ENCODE assay signal across 10 mouse cellular contexts in the genomic region with DNA sequence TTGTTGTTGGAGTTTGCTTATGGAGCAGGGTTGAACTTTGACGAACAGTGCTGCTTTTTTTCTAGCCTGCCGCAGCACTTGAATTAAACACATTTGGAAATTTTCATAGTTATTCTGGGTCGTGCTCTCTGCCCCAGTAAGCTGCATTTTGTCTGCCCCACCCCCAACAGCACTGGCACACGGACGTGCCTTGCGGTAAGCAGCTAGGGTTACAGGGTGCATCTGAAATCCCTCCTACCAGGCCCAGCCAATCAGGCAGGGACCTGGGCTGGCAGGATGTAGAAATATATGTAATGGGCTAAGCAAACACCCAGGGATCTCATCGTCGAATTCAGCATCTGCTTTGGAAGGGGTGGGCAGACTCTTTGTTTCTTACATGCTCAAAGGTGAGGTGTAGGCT.
DNase-seq lines count a peak whose midpoint lies in the region; ATAC-seq and TF ChIP-seq lines count a peak whose summit lies in the region.
"Had no signal": no experiment of that assay in that cellular context is flagged by ENCODE, and none has a peak within 500 bp of the region (broad histone marks: within the 10 kb centered on the region; RNA-seq: fewer than 3 reads in every experiment).

No protein-coding gene starts in this region.

- H3K9me3 ChIP-seq in liver, postnatal 0 days (ENCODE audit: low read length): no peaks in the 10 kb centered on the region

- TF ChIP-seq CTCF in liver, postnatal 0 days (IDR thresholded peaks at IDR 0.05; ENCODE audit: low read depth): no peak

- H3K9ac ChIP-seq in liver, postnatal 0 days (replicated peaks): no peak overlapping the region

- no peak overlapping the region for H3K4me2 ChIP-seq in liver, postnatal 0 days (ENCODE audit: low read depth, low read length)
- H3K4me2 ChIP-seq: liver, embryonic 11.5 days had no signal

- H3K4me3 ChIP-seq in liver, postnatal 0 days (ENCODE audit: low read depth, low read length): no peak overlapping the region

- H3K4me1 ChIP-seq in liver, postnatal 0 days (ENCODE audit: insufficient read depth): no peaks in the 10 kb centered on the region; the same call in 1 of the 2 replicates

- no peaks in the 10 kb centered on the region for H3K27me3 ChIP-seq in liver, postnatal 0 days (ENCODE audit: insufficient read depth, low read length)

- DNase-seq in liver, postnatal 0 days: peak; percentile 40
- no peak for DNase-seq in liver
- peak; percentile 29 for DNase-seq in adrenal gland, postnatal 25 days
- peak; percentile 64 for DNase-seq in thymus, postnatal 0 days (ENCODE audit: low spot score)
- DNase-seq in urinary bladder, adult 2 months (ENCODE audit: low spot score): no peak
- DNase-seq in testis, postnatal 14 days (ENCODE audit: low spot score): no peak
- DNase-seq in heart, postnatal 10 days: no peak

- ATAC-seq in liver, postnatal 0 days: peak; percentile 79
- ATAC-seq in inflammation-experienced regulatory T-cells, adult 6 months: peak; percentile 48
- ATAC-seq: forebrain, embryonic 16.5 days had no signal

- 40% methylated on average over 8 of the region's 8 CpGs for WGBS in liver, postnatal 0 days (ENCODE audit: insufficient replicate concordance)

- intact Hi-C loops in heart, postnatal 10 days (cut with DNase I): no loop called here

- no peaks in the 10 kb centered on the region for H3K36me3 ChIP-seq in liver, postnatal 0 days (replicated peaks; ENCODE audit: insufficient read depth, low read length)

- no peak for TF ChIP-seq EP300 in liver, postnatal 0 days (IDR thresholded peaks at IDR 0.05; ENCODE audit: low read depth)

- H3K27ac ChIP-seq in liver, postnatal 0 days (ENCODE audit: low read depth): no peak overlapping the region

Comparison
In these comparisons a context has a peak if more than half of its experiments do, and no peak if none do; other contexts are left out.
1. DNase-seq: peak in liver, postnatal 0 days (single experiment), adrenal gland, postnatal 25 days (single experiment) and thymus, postnatal 0 days (single experiment); none in liver (single experiment), urinary bladder, adult 2 months (single experiment), testis, postnatal 14 days (single experiment) and heart, postnatal 10 days (0 of 2).